Mouse (Mus musculus): ENCODE data around the gene Larp4. TPM values are rescaled to one million over a fixed set of nuclear protein-coding genes. Genes with fewer than 3 reads are reported as not detected.
A peak's percentile ranks its signal among the peaks of the same experiment; 100 is the strongest.

Gene Larp4
- total and polyA plus RNA-seq, 3 experiments = 168 to 216 (median 193) TPM

- peak within 1 kb of the TSS; percentile 97 for H3K9ac ChIP-seq (ENCODE audit: control insufficient read depth, low read depth, low read length, poor library complexity, severe bottlenecking)
- H3K4me3 ChIP-seq (ENCODE audit: control insufficient read depth in 1 of 2, insufficient read depth in 1 of 2, low read depth in 2 of 2, low read length in 2 of 2) = peak within 1 kb of the TSS; percentile 84 to 88
- H3K36me3 ChIP-seq (ENCODE audit: control insufficient read depth in 1 of 2, insufficient read depth in 2 of 2, low read length in 2 of 2) = peaks cover 0 to 24% of the 10 kb centered on the region in 2 experiments; a peak in 2 of 4 replicates
- H3K4me1 ChIP-seq (ENCODE audit: control insufficient read depth in 1 of 2, insufficient read depth in 2 of 2, low read length in 2 of 2) = peaks cover 7 to 22% of the 10 kb centered on the region in 2 experiments
- H3K79me2 ChIP-seq (ENCODE audit: control insufficient read depth, insufficient read depth, low read length, poor library complexity) = peaks cover 21% of the 10 kb centered on the region
- H3K27ac ChIP-seq (ENCODE audit: control insufficient read depth, low read depth, low read length) = peak within 1 kb of the TSS; percentile 31
- H3K27me3 ChIP-seq (ENCODE audit: control insufficient read depth in 1 of 2, insufficient read depth in 2 of 2, low read length in 2 of 2) = no peaks in the 10 kb centered on the region
- no peaks in the 10 kb centered on the region for H3K9me3 ChIP-seq (replicated peaks; ENCODE audit: insufficient read depth, low read length)
- peak; percentile 97 for DNase-seq (ENCODE audit: low read depth, low spot score)
- TF ChIP-seq NRF1 (IDR thresholded peaks at IDR 0.05; ENCODE audit: insufficient read depth, low read depth, low read length, poor library complexity, severe bottlenecking) (peak; percentile 38; the same call in 1 of the 2 replicates), USF1 (IDR thresholded peaks at IDR 0.05; ENCODE audit: low read depth, low read length) (peak; percentile 98), E2F4 (IDR thresholded peaks at IDR 0.05; ENCODE audit: borderline replicate concordance, low read depth, low read length) (no peak), TCF12 (IDR thresholded peaks at IDR 0.05; ENCODE audit: low read depth, low read length) (peak; percentile 45; the same call in 1 of the 2 replicates), MXI1 (IDR thresholded peaks at IDR 0.05; ENCODE audit: low read depth, low read length) (peak; percentile 55; the same call in 1 of the 2 replicates), USF2 (IDR thresholded peaks at IDR 0.05; ENCODE audit: borderline replicate concordance in 1 of 2, insufficient read depth in 1 of 2, low read depth in 1 of 2, low read length in 2 of 2) (peak; percentile 22 to 87; a peak in 3 of 4 replicates), ETS1 (IDR thresholded peaks at IDR 0.05; ENCODE audit: low read depth, low read length) (no peak), RCOR1 (IDR thresholded peaks at IDR 0.05; ENCODE audit: low read depth, low read length) (0 out of 2 replicates have a peak, but pooled peaks have one; percentile 9), HCFC1 (IDR thresholded peaks at IDR 0.05; ENCODE audit: low read depth, low read length) (peak; percentile 71), ZNF384 (IDR thresholded peaks at IDR 0.05; ENCODE audit: low read depth, low read length) (0 out of 2 replicates have a peak, but pooled peaks have one; percentile 23), MYC (IDR thresholded peaks at IDR 0.05; ENCODE audit: low read depth, low read length) (no peak), JUND (IDR thresholded peaks at IDR 0.05; ENCODE audit: low read depth, low read length) (no peak), MAFK (IDR thresholded peaks at IDR 0.05; ENCODE audit: borderline replicate concordance, low read depth, low read length) (no peak), MAX (IDR thresholded peaks at IDR 0.05; ENCODE audit: low read length) (peak; percentile 85), GABPA (IDR thresholded peaks at IDR 0.05; ENCODE audit: low read depth, low read length) (0 out of 2 replicates have a peak, but pooled peaks have one; percentile 19), TAL1 (IDR thresholded peaks at IDR 0.05; ENCODE audit: low read length) (no peak), NELFE (IDR thresholded peaks at IDR 0.05; ENCODE audit: low read depth, low read length) (peak; percentile 74), POLR2A (IDR thresholded peaks at IDR 0.05; ENCODE audit: control insufficient read depth in 1 of 2, insufficient read depth in 1 of 2, low read depth in 1 of 2, low read length in 2 of 2, poor library complexity in 1 of 2) (peak; percentile 67 to 98; a peak in 3 of 4 replicates), MYB (IDR thresholded peaks at IDR 0.05; ENCODE audit: low read depth, low read length) (no peak), GATA1 (IDR thresholded peaks at IDR 0.05; ENCODE audit: low read depth, low read length) (no peak), TBP (IDR thresholded peaks at IDR 0.05; ENCODE audit: low read depth, low read length) (no peak), RAD21 (IDR thresholded peaks at IDR 0.05; ENCODE audit: low read depth, low read length) (peak; percentile 87), MEF2A (IDR thresholded peaks at IDR 0.05; ENCODE audit: extremely low read depth, insufficient replicate concordance, low read depth, low read length, poor library complexity, severe bottlenecking) (no peak), CHD2 (IDR thresholded peaks at IDR 0.05; ENCODE audit: low read length) (no peak), SIN3A (IDR thresholded peaks at IDR 0.05; ENCODE audit: low read length) (peak; percentile 77), KAT2A (conservative IDR thresholded peaks at IDR 0.05; ENCODE audit: low read depth, low read length) (no peak), BHLHE40 (IDR thresholded peaks at IDR 0.05; ENCODE audit: borderline replicate concordance, low read depth, low read length) (peak; percentile 93), UBTF (IDR thresholded peaks at IDR 0.05; ENCODE audit: borderline replicate concordance, insufficient read depth, low read depth, low read length) (peak; percentile 82; the same call in 1 of the 2 replicates), MAZ (IDR thresholded peaks at IDR 0.05; ENCODE audit: low read depth, low read length) (peak; percentile 77; the same call in 1 of the 2 replicates), CHD1 (IDR thresholded peaks at IDR 0.05; ENCODE audit: low read depth, low read length) (no peak), ELF1 (IDR thresholded peaks at IDR 0.05; ENCODE audit: low read depth, low read length) (peak; percentile 40; the same call in 1 of the 2 replicates), ZC3H11A (IDR thresholded peaks at IDR 0.05; ENCODE audit: low read depth, low read length) (peak; percentile 75), POLR2AphosphoS5 (IDR thresholded peaks at IDR 0.05; ENCODE audit: borderline replicate concordance, low read depth, low read length) (no peak), POLR2AphosphoS2 (IDR thresholded peaks at IDR 0.05; ENCODE audit: low read length) (no peak), ZMIZ1 (IDR thresholded peaks at IDR 0.05; ENCODE audit: low read depth, low read length) (peak; percentile 64; the same call in 1 of the 2 replicates), EP300 (IDR thresholded peaks at IDR 0.05; ENCODE audit: low read depth in 1 of 2, low read length in 2 of 2) (peak in 1 of 2 experiments; percentile 6; a peak in 1 of 4 replicates)
These were observed 68.7 kb downstream of the Larp4 start, which contains the start of gene Dip2b for GRCm38 (mm10) chr15:100038470-100038971. Dip2b (plus strand) TSS chr15:100038664.

Measured in MEL (cell line).